ENCODE assay signal across 7 mouse cellular contexts in genomic region chr5:114091057-114091807, GRCm38 (mm10). TPM values are rescaled to one million over a fixed set of nuclear protein-coding genes. Genes with fewer than 3 reads are reported as not detected.
A peak's percentile ranks its signal among the peaks of the same experiment; 100 is the strongest.
DNase-seq lines count a peak whose midpoint lies in the region; ATAC-seq lines count a peak whose summit lies in the region.

Svop (minus strand) TSS chr5:114091570.

- H3K4me1 ChIP-seq in embryonic facial prominence, embryonic 13.5 days: peaks cover 6% of the 10 kb centered on the region; the same call in 1 of the 2 replicates
- no peaks in the 10 kb centered on the region for H3K4me1 ChIP-seq in heart, embryonic 11.5 days (ENCODE audit: control insufficient read depth, insufficient read depth, low read length)
- peaks cover 4% of the 10 kb centered on the region; the same call in 1 of the 2 replicates for H3K4me1 ChIP-seq in kidney, embryonic 14.5 days (ENCODE audit: control insufficient read depth, insufficient read depth, low read length)
- H3K4me1 ChIP-seq in limb, embryonic 13.5 days: peaks cover 7% of the 10 kb centered on the region; the same call in 1 of the 2 replicates
- H3K4me1 ChIP-seq in midbrain, embryonic 16.5 days (ENCODE audit: control insufficient read depth, insufficient read depth, low read length): peaks cover 10% of the 10 kb centered on the region
- peaks cover 8% of the 10 kb centered on the region; the same call in 1 of the 2 replicates for H3K4me1 ChIP-seq in stomach, embryonic 15.5 days

- no peaks in the 10 kb centered on the region for H3K9me3 ChIP-seq in embryonic facial prominence, embryonic 13.5 days
- H3K9me3 ChIP-seq in heart, embryonic 11.5 days (replicated peaks; ENCODE audit: control insufficient read depth, low read length): no peaks in the 10 kb centered on the region
- no peaks in the 10 kb centered on the region for H3K9me3 ChIP-seq in kidney, embryonic 14.5 days (ENCODE audit: control insufficient read depth, low read length)
- no peaks in the 10 kb centered on the region for H3K9me3 ChIP-seq in limb, embryonic 13.5 days
- no peaks in the 10 kb centered on the region for H3K9me3 ChIP-seq in midbrain, embryonic 16.5 days (replicated peaks; ENCODE audit: control insufficient read depth, low read length, poor library complexity, severe bottlenecking)
- no peaks in the 10 kb centered on the region for H3K9me3 ChIP-seq in stomach, embryonic 15.5 days

- peak within 1 kb of the TSS; percentile 33 for H3K4me3 ChIP-seq in embryonic facial prominence, embryonic 13.5 days
- H3K4me3 ChIP-seq in heart, embryonic 11.5 days (ENCODE audit: low read depth, low read length): peak within 1 kb of the TSS; percentile 21; the same call in 1 of the 2 replicates
- peak within 1 kb of the TSS; percentile 19 for H3K4me3 ChIP-seq in kidney, embryonic 14.5 days (ENCODE audit: low read length)
- H3K4me3 ChIP-seq in limb, embryonic 13.5 days: peak within 1 kb of the TSS; percentile 27
- H3K4me3 ChIP-seq in midbrain, embryonic 16.5 days (ENCODE audit: low read depth, low read length): peak within 1 kb of the TSS; percentile 84
- H3K4me3 ChIP-seq in stomach, embryonic 15.5 days (replicated peaks): peak within 1 kb of the TSS; percentile 22

- ATAC-seq in embryonic facial prominence, embryonic 13.5 days (ENCODE audit: insufficient number of reproducible peaks, insufficient read depth, low FRiP score, low TSS enrichment, low read depth): 0 out of 2 replicates have a peak, but pooled peaks have one; percentile 10
- ATAC-seq in heart, embryonic 11.5 days (replicated peaks; ENCODE audit: insufficient number of reproducible peaks, low FRiP score, low TSS enrichment): no peak
- ATAC-seq in kidney, embryonic 14.5 days (ENCODE audit: low FRiP score, low TSS enrichment): peak; percentile 83
- peak; percentile 40; the same call in 1 of the 2 replicates for ATAC-seq in limb, embryonic 13.5 days (ENCODE audit: low FRiP score, low read depth)
- ATAC-seq in midbrain, embryonic 16.5 days: peak; percentile 88
- peak; percentile 31; the same call in 1 of the 2 replicates for ATAC-seq in stomach, embryonic 15.5 days (ENCODE audit: insufficient read depth, low FRiP score, low read depth)

- 0 out of 2 replicates have a peak within 1 kb of the TSS, but pooled peaks have one; percentile 11 for H3K9ac ChIP-seq in embryonic facial prominence, embryonic 13.5 days
- no peak within 1 kb of the TSS for H3K9ac ChIP-seq in heart, embryonic 11.5 days (ENCODE audit: low read depth, low read length)
- H3K9ac ChIP-seq in kidney, embryonic 14.5 days (ENCODE audit: low read depth, low read length): no peak within 1 kb of the TSS
- H3K9ac ChIP-seq in limb, embryonic 13.5 days: 0 out of 2 replicates have a peak within 1 kb of the TSS, but pooled peaks have one; percentile 31
- H3K9ac ChIP-seq in midbrain, embryonic 16.5 days (ENCODE audit: low read depth, low read length): peak within 1 kb of the TSS; percentile 96
- no peak within 1 kb of the TSS for H3K9ac ChIP-seq in stomach, embryonic 15.5 days

- H3K27me3 ChIP-seq in embryonic facial prominence, embryonic 13.5 days: no peaks in the 10 kb centered on the region
- peaks cover 13% of the 10 kb centered on the region for H3K27me3 ChIP-seq in heart, embryonic 11.5 days (ENCODE audit: control insufficient read depth, insufficient read depth, low read length)
- H3K27me3 ChIP-seq in kidney, embryonic 14.5 days (ENCODE audit: control insufficient read depth, insufficient read depth, low read length): no peaks in the 10 kb centered on the region
- peaks cover 23% of the 10 kb centered on the region for H3K27me3 ChIP-seq in limb, embryonic 13.5 days
- H3K27me3 ChIP-seq in midbrain, embryonic 16.5 days (ENCODE audit: control insufficient read depth, insufficient read depth, low read depth, low read length): no peaks in the 10 kb centered on the region
- no peaks in the 10 kb centered on the region; the same call in 1 of the 2 replicates for H3K27me3 ChIP-seq in stomach, embryonic 15.5 days (replicated peaks)

- no peak within 1 kb of the TSS for H3K27ac ChIP-seq in embryonic facial prominence, embryonic 13.5 days
- H3K27ac ChIP-seq in heart, embryonic 11.5 days (ENCODE audit: low read depth, low read length): no peak within 1 kb of the TSS
- H3K27ac ChIP-seq in kidney, embryonic 14.5 days (ENCODE audit: low read depth, low read length): no peak within 1 kb of the TSS
- no peak within 1 kb of the TSS for H3K27ac ChIP-seq in limb, embryonic 13.5 days
- H3K27ac ChIP-seq in midbrain, embryonic 16.5 days (ENCODE audit: low read length): peak within 1 kb of the TSS; percentile 97
- H3K27ac ChIP-seq in stomach, embryonic 15.5 days: no peak within 1 kb of the TSS

- H3K36me3 ChIP-seq in embryonic facial prominence, embryonic 13.5 days: no peaks in the 10 kb centered on the region
- H3K36me3 ChIP-seq in heart, embryonic 11.5 days (ENCODE audit: control insufficient read depth, insufficient read depth, low read length): no peaks in the 10 kb centered on the region
- H3K36me3 ChIP-seq in kidney, embryonic 14.5 days (ENCODE audit: control insufficient read depth, insufficient read depth, low read length): no peaks in the 10 kb centered on the region
- no peaks in the 10 kb centered on the region for H3K36me3 ChIP-seq in limb, embryonic 13.5 days
- no peaks in the 10 kb centered on the region for H3K36me3 ChIP-seq in midbrain, embryonic 16.5 days (ENCODE audit: control insufficient read depth, insufficient read depth, low read length)
- no peaks in the 10 kb centered on the region for H3K36me3 ChIP-seq in stomach, embryonic 15.5 days

- WGBS in embryonic facial prominence, embryonic 13.5 days: 2% methylated on average over 40 of the region's 40 CpGs
- 3% methylated on average over 40 of the region's 40 CpGs for WGBS in heart, embryonic 11.5 days (ENCODE audit: insufficient replicate concordance)
- 3% methylated on average over 40 of the region's 40 CpGs for WGBS in kidney, embryonic 14.5 days
- 3% methylated on average over 35 of the region's 40 CpGs for WGBS in limb, embryonic 13.5 days
- WGBS in midbrain, embryonic 16.5 days: 2% methylated on average over 40 of the region's 40 CpGs
- 2% methylated on average over 40 of the region's 40 CpGs for WGBS in stomach, embryonic 15.5 days

- peak within 1 kb of the TSS; percentile 62 for H3K4me2 ChIP-seq in embryonic facial prominence, embryonic 13.5 days
- H3K4me2 ChIP-seq in heart, embryonic 11.5 days: peak within 1 kb of the TSS; percentile 64
- peak within 1 kb of the TSS; percentile 47 for H3K4me2 ChIP-seq in kidney, embryonic 14.5 days (replicated peaks; ENCODE audit: low read depth, low read length)
- H3K4me2 ChIP-seq in limb, embryonic 13.5 days (replicated peaks): peak within 1 kb of the TSS; percentile 60
- peak within 1 kb of the TSS; percentile 56 for H3K4me2 ChIP-seq in midbrain, embryonic 16.5 days (ENCODE audit: low read length)
- H3K4me2 ChIP-seq in stomach, embryonic 15.5 days: peak within 1 kb of the TSS; percentile 54

- peak; percentile 93 for DNase-seq in brain, adult 2 months (ENCODE audit: low read depth, low spot score)

RNA-seq across cellular contexts. Expression of gene Svop, which starts in this region (rescaled TPM):
- 0.86 and 1.1 TPM in 2 replicates for polyA plus RNA-seq in embryonic facial prominence, embryonic 13.5 days (2015; fragmentation: Nextera tagmentation; extraction: Ambion mirVana)
- 0.24 TPM in 1 of 2 replicates, not detected in the other for polyA plus RNA-seq in heart, embryonic 11.5 days (2014; fragmentation: Nextera tagmentation; extraction: Ambion mirVana)
- 0.09 TPM in 1 of 2 replicates, not detected in the other for polyA plus RNA-seq in kidney, embryonic 14.5 days (2014; fragmentation: Nextera tagmentation; extraction: Ambion mirVana)
- 0.05 and 0.23 TPM in 2 replicates for polyA plus RNA-seq in limb, embryonic 13.5 days (2015; fragmentation: Nextera tagmentation; extraction: Ambion mirVana)
- 111 and 113 TPM in 2 replicates for polyA plus RNA-seq in midbrain, embryonic 16.5 days (2015; fragmentation: Nextera tagmentation; extraction: Ambion mirVana)
- polyA plus RNA-seq in stomach, embryonic 15.5 days (2015; fragmentation: Nextera tagmentation; extraction: Ambion mirVana): 1.9 and 2.6 TPM in 2 replicates

Comparison
In these comparisons a context has a peak if more than half of its experiments do, and no peak if none do; other contexts are left out.
1. RNA of gene Svop (polyA plus RNA-seq): 111 to 113 TPM in midbrain, embryonic 16.5 days; 1.9 to 2.6 TPM in stomach, embryonic 15.5 days, 0.86 to 1.1 TPM in embryonic facial prominence, embryonic 13.5 days, 0.05 to 0.23 TPM in limb, embryonic 13.5 days, 0.09 TPM in kidney, embryonic 14.5 days and 0.24 TPM in heart, embryonic 11.5 days; every median in the first group is over 10 times any median in the second.
2. Peak in ATAC-seq, H3K4me3 ChIP-seq and H3K4me2 ChIP-seq in kidney, embryonic 14.5 days; RNA of the gene not detected or under 1 TPM.
3. Peak in ATAC-seq, H3K4me3 ChIP-seq, H3K9ac ChIP-seq and H3K4me2 ChIP-seq in limb, embryonic 13.5 days; RNA of the gene not detected or under 1 TPM.
4. H3K4me3 ChIP-seq: peak in every context shown above with its lines; median percentile 84 in midbrain, embryonic 16.5 days; 33 in embryonic facial prominence, embryonic 13.5 days; 27 in limb, embryonic 13.5 days; 22 in stomach, embryonic 15.5 days; 21 in heart, embryonic 11.5 days; 19 in kidney, embryonic 14.5 days.
5. H3K9ac ChIP-seq: peak in embryonic facial prominence, embryonic 13.5 days (single experiment) and midbrain, embryonic 16.5 days (single experiment); none in heart, embryonic 11.5 days (single experiment), kidney, embryonic 14.5 days (single experiment) and stomach, embryonic 15.5 days (single experiment).
6. Peak in every context shown above with its lines, with median percentiles within 50 percentile points of each other: H3K4me2 ChIP-seq.